Mouse (Mus musculus): Measurements from ENCODE around the gene Tpte.

Tpte gene

DNA sequence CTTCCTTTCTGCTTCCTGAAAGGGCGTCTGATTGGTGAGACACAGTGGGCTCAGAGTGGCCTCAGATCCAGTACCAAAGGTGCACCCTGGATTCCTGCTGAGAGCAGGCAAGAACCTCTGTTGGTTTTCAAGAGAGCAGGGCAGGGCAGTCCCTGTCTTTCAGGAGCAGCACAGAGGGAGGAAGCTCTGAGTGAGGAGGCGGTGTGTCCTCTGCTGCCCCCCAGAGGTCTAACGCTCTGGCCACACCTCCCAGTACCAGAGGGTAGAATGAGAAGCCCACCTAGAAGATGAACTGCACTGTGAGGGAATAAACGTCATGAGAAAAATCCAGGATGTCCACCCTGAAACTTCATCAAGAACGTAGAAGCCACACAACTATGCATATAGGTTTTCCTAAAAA is 93.7 kb downstream of the Tpte start:
- in situ Hi-C loops (cut with MboI, MseI): no loop called here

DNA sequence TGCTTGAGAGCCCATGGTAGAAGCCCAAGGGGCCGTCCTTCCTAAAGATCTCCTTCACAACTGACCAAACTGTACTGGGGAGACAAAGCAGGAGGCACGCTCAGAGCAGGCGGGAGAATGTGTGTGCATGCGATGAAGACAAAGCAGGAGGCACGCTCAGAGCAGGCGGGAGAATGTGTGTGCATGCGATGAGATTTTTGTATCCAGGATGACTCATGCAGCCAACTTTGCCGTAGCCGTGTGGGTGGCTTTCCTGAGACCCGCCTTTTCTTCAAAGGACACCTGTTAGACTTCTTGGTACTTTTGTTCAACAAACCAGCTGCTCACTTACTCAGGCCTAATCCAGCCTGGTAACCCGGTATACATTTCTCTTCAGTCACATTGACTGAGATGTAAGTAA is 97.7 kb downstream of the Tpte start:
- in situ Hi-C loops (cut with MboI, MseI): no loop called here

DNA sequence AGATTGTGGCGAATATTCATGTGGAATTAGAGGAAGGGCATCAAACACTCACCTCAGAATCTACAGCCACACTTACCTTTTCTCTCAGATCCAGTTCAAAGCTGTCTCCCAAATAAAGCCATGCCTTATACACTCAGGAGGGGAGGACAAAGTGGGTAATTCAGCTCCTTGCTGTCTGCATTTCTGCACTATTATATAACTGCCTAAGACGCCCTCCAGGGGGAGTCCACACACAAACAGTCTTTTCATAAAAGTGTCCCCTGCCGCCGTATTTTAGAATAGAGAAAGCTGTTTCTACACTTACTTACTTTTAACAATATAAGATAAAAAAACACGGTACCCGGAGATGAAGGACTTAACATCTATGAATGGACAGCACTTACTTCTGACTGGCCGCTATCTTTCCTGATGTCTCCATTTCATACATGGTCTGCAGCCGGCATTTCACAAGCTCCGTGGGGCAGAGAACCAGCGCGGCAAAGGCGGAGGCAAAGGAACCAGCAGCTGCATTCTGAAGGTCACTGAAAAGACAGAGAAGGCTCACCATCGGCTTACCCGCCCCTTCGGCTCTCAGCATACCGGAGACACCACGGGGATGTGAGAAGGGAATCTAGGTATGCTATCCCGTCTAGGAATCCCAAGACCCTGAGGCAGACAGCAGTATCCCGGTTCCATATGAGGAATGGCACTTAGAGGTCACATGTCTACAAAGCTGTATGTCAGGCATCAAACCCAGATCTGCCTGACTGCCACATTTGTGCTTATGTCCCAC is 99.8 kb downstream of the Tpte start:
- in situ Hi-C loops (cut with MboI, MseI): no loop called here

DNA sequence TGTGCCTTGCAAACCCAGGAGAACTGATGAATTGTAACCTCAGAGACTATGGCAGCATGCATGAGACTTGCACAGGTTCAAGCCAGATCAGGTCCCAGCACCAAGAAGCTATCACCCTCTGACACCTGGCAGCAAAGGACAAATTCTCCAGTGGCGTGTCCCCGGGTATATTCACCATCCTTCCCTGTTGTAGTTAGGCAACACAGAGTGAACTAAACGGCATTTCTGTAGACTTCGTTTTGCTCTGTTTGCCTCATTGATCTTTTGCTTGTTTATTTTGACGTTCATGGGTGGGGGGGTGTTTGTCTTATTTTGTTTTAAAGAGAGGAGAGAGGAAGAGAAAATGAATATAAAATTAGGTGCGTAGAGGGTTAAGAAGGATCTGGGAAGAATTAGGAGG is 101.9 kb downstream of the Tpte start:
- in situ Hi-C loops (cut with MboI, MseI): no loop called here

DNA sequence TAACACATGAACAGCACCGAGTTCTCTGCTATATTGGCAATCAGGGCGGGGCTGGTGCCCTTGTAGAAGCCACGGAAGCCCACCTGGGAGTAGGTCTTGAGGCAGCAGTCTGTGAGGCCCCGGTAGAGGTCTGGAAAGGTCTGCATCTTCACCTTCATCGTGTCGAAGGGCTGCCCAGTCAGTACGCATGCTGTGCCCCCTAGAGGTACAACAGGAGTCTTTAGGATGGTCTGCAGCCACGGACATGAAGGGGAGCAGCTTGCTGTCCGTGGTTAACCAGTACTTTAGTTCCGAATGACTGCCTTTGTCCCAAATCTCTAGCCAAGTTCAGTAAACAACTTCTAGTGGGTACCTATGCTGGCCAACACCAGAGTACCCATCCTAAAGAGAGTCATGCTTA is 106.6 kb downstream of the Tpte start:
- in situ Hi-C loops (cut with MboI, MseI): no loop called here

DNA sequence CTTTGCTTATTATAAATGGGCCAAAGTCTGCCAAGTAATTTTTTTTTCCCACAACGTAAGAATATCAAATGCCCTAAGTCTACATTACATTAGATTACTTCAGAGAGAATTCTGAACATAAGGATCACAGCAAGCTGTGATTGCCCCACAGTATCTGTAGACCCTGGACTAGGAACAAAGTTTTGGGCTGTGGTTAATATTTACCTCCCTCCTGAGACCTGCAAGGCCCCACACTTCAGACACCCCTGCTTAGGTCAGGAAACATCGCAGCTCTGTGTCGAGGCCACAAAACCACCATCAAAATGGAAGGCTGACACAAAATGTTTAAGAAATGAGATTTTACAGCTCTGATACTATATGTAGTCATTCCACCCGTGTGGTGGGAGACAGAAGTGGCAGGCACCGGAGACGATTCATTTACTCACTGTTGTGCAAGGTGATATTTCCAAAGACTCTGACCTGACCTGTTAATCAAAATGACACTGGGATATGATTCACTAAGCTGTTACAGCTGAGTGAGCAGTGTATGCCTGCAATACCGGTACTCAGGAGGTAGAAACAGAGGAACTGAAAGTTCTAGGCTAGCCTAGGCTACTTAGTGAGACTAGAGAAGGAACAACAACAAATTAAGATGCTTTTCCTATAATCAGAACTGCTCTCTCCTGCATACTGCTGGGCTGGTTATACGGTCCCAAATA is 107.7 kb downstream of the Tpte start:
- in situ Hi-C loops (cut with MboI, MseI): no loop called here

DNA sequence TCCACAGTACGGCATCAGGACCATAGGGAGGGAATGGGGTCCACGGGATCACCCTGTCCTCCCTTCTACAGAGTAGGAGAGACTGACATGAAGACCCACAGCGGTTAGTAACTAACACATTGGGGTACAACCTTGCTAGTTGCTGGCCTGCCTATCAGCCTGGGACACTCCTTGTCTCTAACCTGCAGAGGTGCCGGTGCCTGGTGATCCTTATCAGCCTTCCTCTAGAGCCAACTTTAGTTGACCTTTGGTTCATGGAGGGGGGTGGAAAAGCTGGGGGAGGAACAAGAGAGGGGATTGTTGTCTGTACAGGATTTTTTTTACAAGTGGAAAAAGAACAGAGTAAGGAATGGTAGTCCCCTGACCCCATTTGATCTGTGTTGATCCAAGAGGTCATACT is 111.2 kb downstream of the Tpte start:
- in situ Hi-C loops (cut with MboI, MseI): no loop called here

DNA sequence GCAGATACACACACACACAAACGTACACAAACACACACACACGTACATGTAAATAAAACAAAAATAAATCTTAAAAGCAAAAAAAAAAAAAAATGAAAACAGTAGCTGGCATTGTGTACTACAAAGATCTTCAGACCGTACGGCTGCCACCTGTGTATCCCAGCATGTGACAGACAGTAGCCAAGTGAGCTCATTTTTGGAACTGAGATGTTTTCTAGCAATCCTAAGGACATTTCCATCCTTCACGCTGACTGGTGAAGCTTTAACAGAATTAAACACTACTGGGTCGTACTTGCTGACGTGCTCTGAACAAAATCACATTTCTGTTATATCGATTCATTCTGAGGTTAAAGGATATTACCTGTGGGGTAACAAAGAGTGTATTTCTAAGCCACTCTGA is 112.0 kb downstream of the Tpte start:
- in situ Hi-C loops (cut with MboI, MseI): no loop called here

DNA sequence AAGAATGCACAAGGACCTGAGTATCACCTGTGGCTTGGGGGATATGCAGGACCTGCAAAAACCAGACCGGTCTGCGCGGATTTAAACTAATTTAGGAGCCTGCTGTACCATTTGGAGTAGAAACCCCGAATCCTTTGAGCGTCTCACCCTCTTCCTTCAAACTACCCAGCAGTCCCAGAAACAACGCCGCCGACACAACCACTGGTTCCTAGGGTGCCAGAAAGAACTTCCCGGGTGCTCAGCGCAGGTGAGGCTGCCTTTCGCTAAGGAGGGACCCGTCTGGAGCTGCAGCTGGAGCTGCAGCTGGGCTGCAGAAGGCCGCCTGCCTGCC is 114.5 kb downstream of the Tpte start:
- in situ Hi-C loops (cut with MboI, MseI): no loop called here

DNA sequence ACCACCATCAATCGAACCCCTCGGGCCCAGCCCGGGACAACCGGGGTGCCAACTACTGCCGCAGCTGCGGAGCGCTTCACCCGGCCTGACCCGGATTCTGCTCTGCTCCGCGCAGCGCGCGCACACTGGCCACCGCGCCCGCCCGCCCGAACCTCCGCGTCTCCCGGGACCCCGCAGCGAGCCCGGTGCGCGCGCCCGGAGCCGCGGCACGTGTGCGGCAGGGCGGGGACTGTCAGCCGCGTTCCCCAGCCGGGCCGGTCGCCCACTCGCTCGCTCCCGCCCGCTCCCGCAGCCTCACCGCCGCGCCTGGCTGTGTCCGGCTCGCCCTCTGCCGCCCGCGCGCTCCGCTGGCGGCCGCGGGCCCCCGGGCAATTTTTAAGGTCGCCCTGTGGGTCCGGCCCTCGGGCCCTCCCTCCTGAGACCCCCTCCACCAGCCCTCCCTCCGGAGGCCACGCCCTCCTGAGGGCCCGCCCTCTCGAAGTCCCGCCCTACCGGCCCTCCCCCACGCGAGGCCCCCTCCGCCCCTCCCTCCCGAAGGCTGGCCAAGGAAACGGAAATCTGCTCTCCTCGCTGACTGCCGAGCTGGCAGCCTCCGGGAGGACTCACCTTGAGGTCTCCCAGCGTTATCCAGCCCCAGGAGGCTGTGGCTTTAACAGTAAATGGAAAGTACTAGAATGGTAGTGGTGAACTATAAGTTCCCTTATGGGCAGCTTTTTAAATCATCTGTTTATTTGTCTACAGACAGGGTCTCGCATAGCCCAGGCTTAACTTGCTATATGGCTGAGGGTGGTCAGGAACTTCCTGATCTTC is 115.1 kb downstream of the Tpte start, which contains the start of gene Slc25a15:
Slc25a15 (minus strand) TSS at position 456 of the 810 bp plus-strand sequence.
- in situ Hi-C loops (cut with MboI, MseI): no loop called here

DNA sequence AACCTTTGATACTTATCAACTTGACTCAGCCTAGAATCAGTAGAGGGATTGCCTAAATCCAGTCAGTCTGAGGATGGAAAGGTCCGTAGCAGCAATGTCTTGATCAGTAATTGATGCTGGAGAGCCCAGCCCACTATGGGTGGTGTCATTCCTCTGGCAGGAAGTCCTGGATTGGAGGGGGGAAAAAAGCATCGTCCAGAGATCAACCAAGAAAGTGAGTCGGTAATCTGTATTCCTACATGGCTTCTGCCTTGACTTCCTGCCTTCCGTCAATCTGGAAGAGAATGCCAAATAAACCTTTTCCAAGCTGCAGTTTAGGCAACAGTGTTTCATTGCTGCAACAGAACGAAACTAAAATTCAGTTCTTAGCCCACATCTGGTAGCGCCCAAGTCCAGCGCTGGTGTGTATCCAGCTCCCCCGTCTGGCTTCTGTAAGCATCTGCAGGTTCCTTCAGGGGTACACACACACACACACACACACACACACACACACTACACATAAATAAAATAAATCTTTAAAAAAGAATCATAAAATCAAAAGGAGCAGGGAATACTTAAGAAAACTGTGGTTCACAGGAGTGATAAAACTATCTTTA is 116.1 kb downstream of the Tpte start:
- in situ Hi-C loops (cut with MboI, MseI): no loop called here

DNA sequence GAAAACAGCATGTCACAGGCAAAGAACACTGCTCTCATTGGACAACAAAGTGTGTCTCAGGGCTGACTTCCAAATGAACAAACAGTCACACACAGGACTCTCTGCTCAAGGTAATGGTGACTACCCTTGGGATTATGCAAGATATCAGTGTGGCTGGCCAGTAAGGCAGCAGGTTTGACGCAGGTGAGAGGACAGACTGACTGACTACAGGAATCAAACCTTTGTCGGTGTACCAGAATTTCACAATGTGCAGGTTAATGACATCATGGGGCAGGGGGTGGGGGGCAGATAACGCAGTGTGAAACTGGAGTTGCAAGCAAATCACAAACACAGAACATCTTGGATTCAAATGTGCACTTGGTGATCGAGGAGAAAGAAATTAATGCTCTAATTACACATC is 117.4 kb downstream of the Tpte start:
- in situ Hi-C loops (cut with MboI, MseI): no loop called here

DNA sequence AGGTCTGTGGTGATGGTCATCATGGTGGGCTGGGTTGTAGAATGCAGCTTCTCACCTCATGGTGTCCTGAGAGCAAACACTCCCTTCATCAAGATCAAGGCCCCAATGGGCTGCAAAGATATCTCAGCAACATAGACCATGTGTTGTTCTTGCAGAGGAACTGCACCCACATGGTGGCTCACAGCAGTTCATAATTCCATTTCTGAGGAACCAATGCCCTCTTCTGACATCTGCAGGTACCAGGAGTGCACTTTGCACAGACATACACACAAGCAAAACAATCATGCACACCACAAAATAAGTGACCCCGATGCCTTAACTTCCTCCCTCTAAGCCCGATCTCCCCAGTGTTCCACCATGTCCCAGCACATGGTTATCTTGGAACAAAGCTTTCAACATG is 120.0 kb downstream of the Tpte start:
- in situ Hi-C loops (cut with MboI, MseI): no loop called here

DNA sequence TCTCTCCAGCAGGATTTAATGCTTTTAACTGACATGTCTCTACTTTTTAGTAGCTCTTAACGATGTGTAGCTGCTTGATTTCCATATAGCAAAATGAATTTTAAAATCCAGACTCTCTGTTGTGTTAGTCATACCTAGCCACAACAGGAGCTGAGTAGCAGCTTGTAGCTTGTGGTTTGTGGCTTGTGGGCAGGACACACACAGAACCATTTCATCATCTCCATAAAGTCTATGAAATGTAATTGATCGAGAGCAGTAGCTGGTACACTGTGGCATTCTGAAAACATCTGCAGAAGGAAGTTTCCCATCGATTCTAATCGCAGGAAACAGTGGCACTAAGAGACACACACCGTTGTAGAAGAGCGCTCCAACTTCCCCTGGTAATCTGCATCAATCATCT is 122.5 kb downstream of the Tpte start:
- in situ Hi-C loops (cut with MboI, MseI): no loop called here

DNA sequence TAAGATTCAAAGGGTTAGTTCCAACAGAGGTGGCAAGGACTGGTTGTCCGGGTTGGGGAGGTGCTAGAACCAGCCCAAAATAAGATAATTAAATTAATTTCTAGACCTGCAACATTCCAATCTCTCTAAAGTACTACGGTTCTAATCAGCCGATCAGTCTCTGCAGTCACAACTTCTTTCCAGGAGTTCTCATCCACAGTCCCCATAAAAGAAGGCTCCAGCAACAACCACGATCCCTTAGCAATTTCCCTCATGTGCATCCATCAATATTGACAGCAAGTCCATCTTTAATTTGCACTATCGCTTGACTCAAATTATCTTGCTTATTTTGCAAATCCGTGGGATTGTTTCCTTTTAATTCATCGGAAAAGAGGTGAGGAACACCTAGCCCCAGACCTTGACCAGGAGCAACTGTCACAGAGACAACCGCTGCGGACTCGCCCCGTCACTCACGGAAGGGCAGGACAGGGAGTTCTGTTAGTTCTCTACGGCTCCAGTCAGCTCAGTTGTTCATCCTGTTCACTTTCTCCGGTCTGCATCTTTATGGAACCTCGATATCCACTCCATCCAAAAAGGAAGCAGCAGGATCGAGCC is 127.5 kb downstream of the Tpte start:
- in situ Hi-C loops (cut with MboI, MseI): no loop called here

DNA sequence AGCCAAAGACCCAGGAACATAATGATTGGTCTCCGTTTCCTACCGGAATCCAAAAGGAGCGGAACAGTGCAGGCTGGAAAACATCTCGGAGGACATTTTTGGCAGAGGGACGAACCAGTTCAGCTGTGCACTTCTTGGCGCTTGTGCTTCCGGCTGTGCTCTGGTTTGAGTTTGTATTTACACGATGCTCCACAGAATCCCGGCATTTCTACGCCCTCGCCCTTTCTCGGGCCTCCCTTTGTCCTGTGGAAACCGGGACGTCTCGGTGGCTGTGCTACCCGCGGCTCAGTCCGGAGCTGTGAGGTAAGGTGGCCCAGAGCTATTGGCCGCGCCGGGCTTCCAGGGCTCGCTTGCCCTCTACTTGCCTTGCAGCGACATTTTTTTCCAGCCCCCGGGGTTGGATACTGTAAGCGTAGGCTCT is 128.1 kb downstream of the Tpte start, which contains the start of gene Mrps31:
Mrps31 (plus strand) TSS at position 80 of the 421 bp plus-strand sequence.
- in situ Hi-C loops (cut with MboI, MseI): no loop called here

DNA sequence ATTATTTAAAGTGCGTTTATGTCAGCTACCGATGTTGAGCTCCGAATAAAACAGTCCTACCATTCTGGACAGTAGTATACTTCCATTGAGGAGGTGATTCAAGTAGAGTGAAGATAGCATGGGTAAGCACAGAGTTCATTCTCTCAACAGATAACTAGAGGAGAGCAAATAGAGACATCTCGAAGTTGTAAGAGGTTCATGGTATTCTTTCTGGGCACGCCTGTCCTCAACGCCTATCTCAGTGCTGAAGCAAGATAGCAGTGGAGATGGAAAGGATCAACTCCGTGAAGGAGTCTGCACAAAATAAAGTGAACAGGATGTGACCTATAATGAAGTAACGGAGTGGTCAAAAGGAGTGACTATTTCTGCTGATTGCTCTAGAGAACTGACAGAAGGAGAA is 128.7 kb downstream of the Tpte start:
- in situ Hi-C loops (cut with MboI, MseI): no loop called here

All from regulatory T cell (primary cell).